Mouse (Mus musculus): Measurements from ENCODE around the gene Catip. TPM values are rescaled to one million over a fixed set of nuclear protein-coding genes. Genes with fewer than 3 reads are reported as not detected.

Gene Catip
- total RNA-seq, 2 experiments from 2014 or later = 0.75 to 1.9 TPM

Small RNA genes lying within 50 kb of the gene (microRNA-seq; reads per million reads assigned to microRNA genes)
- gene Mir26b = 5,270 to 6,782 reads per million in 2 experiments

Other genes with a start within 250 kb of the Catip start
- 10 to 100 TPM; 30.2 to 39.1 TPM for gene Tns1, start 237.7 kb upstream of the Catip start, total RNA-seq (2021)
- gene Rufy4, start 236.6 kb upstream of the Catip start, total RNA-seq (2021) = under 1 TPM in 1 of 2 experiments, not detected in 1; 0.17 TPM
- gene Cxcr2, start 208.1 kb upstream of the Catip start, total RNA-seq (2021) = under 1 TPM; 0.11 to 0.17 TPM
- gene Cxcr1, start 167.5 kb upstream of the Catip start, total RNA-seq (2021) = not detected
- gene Arpc2, start 126.0 kb upstream of the Catip start, total RNA-seq (2021) = 100 to 1,000 TPM; 281 to 300 TPM
- gene Gpbar1, start 83.6 kb upstream of the Catip start, total RNA-seq (2021) = not detected
- 100 to 1,000 TPM; 135 to 137 TPM for gene Aamp, start 77.4 kb upstream of the Catip start, total RNA-seq (2021)
- gene Pnkd, start 77.2 kb upstream of the Catip start, total RNA-seq (2021) = 100 to 1,000 TPM; 118 to 134 TPM
- 10 to 100 TPM; 16.3 to 17.8 TPM for gene Tmbim1, start 56.5 kb upstream of the Catip start, total RNA-seq (2021)
- gene Slc11a1, start 13.1 kb downstream of the Catip start, total RNA-seq (2021) = 1 to 10 TPM; 3.4 to 4.3 TPM
- 10 to 100 TPM; 17.7 to 25.5 TPM for gene Ctdsp1, start 29.4 kb downstream of the Catip start, total RNA-seq (2021)
- 1 to 10 TPM in 1 of 2 experiments, under 1 TPM in 1; 0.64 to 1.1 TPM for gene Vil1, start 47.3 kb downstream of the Catip start, total RNA-seq (2021)
- gene Cnot9, start 143.9 kb downstream of the Catip start, total RNA-seq (2021) = 10 to 100 TPM; 33.6 to 35.2 TPM
- 10 to 100 TPM; 13.6 to 14.7 TPM for gene Plcd4, start 180.8 kb downstream of the Catip start, total RNA-seq (2021)
- 10 to 100 TPM; 21.1 to 23.7 TPM for gene Usp37, start 182.2 kb downstream of the Catip start, total RNA-seq (2021)
- 10 to 100 TPM; 24.2 to 29.0 TPM for gene Zfp142, start 226.1 kb downstream of the Catip start, total RNA-seq (2021)
- gene Bcs1l, start 226.2 kb downstream of the Catip start, total RNA-seq (2021) = 10 to 100 TPM; 24.3 to 25.5 TPM
- 10 to 100 TPM; 54.2 to 61.8 TPM for gene Rnf25, start 239.3 kb downstream of the Catip start, total RNA-seq (2021)
- 1 to 10 TPM; 6.3 to 6.9 TPM for gene Stk36, start 239.3 kb downstream of the Catip start, total RNA-seq (2021)

All from left cerebral cortex, postnatal 14 days (tissue).